Mouse (Mus musculus): ENCODE measurements around the gene Ccdc154. TPM values are rescaled to one million over a fixed set of nuclear protein-coding genes. Genes with fewer than 3 reads are reported as not detected.

Ccdc154 gene
- polyA plus RNA-seq, 1 experiment from 2014 or later = not detected

Other genes starting within 250 kb of the Ccdc154 start
- gene Mapk8ip3, start 225.5 kb upstream of the Ccdc154 start, polyA plus RNA-seq (2015; fragmentation: Nextera tagmentation; extraction: Ambion mirVana) = 30.1 and 33.0 TPM in 2 replicates
- 79.3 and 82.5 TPM in 2 replicates for gene Jpt2, start 201.8 kb upstream of the Ccdc154 start, polyA plus RNA-seq (2015; fragmentation: Nextera tagmentation; extraction: Ambion mirVana)
- gene Cramp1l, start 146.7 kb upstream of the Ccdc154 start, polyA plus RNA-seq (2015; fragmentation: Nextera tagmentation; extraction: Ambion mirVana) = 3.9 and 4.2 TPM in 2 replicates
- 11.6 TPM in 2 replicates for gene Ift140, start 146.4 kb upstream of the Ccdc154 start, polyA plus RNA-seq (2015; fragmentation: Nextera tagmentation; extraction: Ambion mirVana)
- gene Tmem204, start 78.9 kb upstream of the Ccdc154 start, polyA plus RNA-seq (2015; fragmentation: Nextera tagmentation; extraction: Ambion mirVana) = 26.7 and 36.1 TPM in 2 replicates
- gene Telo2, start 46.5 kb upstream of the Ccdc154 start, polyA plus RNA-seq (2015; fragmentation: Nextera tagmentation; extraction: Ambion mirVana) = 31.3 and 31.7 TPM in 2 replicates
- gene Ptx4, start 41.7 kb upstream of the Ccdc154 start, polyA plus RNA-seq (2015; fragmentation: Nextera tagmentation; extraction: Ambion mirVana) = 0.20 and 0.24 TPM in 2 replicates
- gene Clcn7, start 29.1 kb upstream of the Ccdc154 start, polyA plus RNA-seq (2015; fragmentation: Nextera tagmentation; extraction: Ambion mirVana) = 16.1 and 19.2 TPM in 2 replicates
- 0.32 and 0.95 TPM in 2 replicates for gene Gm38655, start 13.0 kb downstream of the Ccdc154 start, polyA plus RNA-seq (2015; fragmentation: Nextera tagmentation; extraction: Ambion mirVana)
- 27.0 and 29.6 TPM in 2 replicates for gene BC003965, start 22.1 kb downstream of the Ccdc154 start, polyA plus RNA-seq (2015; fragmentation: Nextera tagmentation; extraction: Ambion mirVana)
- gene Unkl, start 25.9 kb downstream of the Ccdc154 start, polyA plus RNA-seq (2015; fragmentation: Nextera tagmentation; extraction: Ambion mirVana) = 5.4 and 6.1 TPM in 2 replicates
- gene Gnptg, start 77.7 kb downstream of the Ccdc154 start, polyA plus RNA-seq (2015; fragmentation: Nextera tagmentation; extraction: Ambion mirVana) = 23.8 and 25.7 TPM in 2 replicates
- gene Tsr3, start 77.7 kb downstream of the Ccdc154 start, polyA plus RNA-seq (2015; fragmentation: Nextera tagmentation; extraction: Ambion mirVana) = 26.9 and 31.0 TPM in 2 replicates
- 1.4 and 2.5 TPM in 2 replicates for gene Baiap3, start 93.9 kb downstream of the Ccdc154 start, polyA plus RNA-seq (2015; fragmentation: Nextera tagmentation; extraction: Ambion mirVana)
- 345 and 358 TPM in 2 replicates for gene Ube2i, start 112.2 kb downstream of the Ccdc154 start, polyA plus RNA-seq (2015; fragmentation: Nextera tagmentation; extraction: Ambion mirVana)
- gene Prss34, start 135.9 kb downstream of the Ccdc154 start, polyA plus RNA-seq (2015; fragmentation: Nextera tagmentation; extraction: Ambion mirVana) = 0.80 and 0.84 TPM in 2 replicates
- not detected in 2 replicates for gene Prss28, start 146.2 kb downstream of the Ccdc154 start, polyA plus RNA-seq (2015; fragmentation: Nextera tagmentation; extraction: Ambion mirVana)
- not detected in 2 replicates for gene Prss29, start 156.2 kb downstream of the Ccdc154 start, polyA plus RNA-seq (2015; fragmentation: Nextera tagmentation; extraction: Ambion mirVana)
- gene Tpsab1, start 183.1 kb downstream of the Ccdc154 start, polyA plus RNA-seq (2015; fragmentation: Nextera tagmentation; extraction: Ambion mirVana) = 0.41 and 0.59 TPM in 2 replicates
- 11.0 and 11.7 TPM in 2 replicates for gene Tpsb2, start 203.8 kb downstream of the Ccdc154 start, polyA plus RNA-seq (2015; fragmentation: Nextera tagmentation; extraction: Ambion mirVana)
- gene Tpsg1, start 206.8 kb downstream of the Ccdc154 start, polyA plus RNA-seq (2015; fragmentation: Nextera tagmentation; extraction: Ambion mirVana) = 0.56 and 0.76 TPM in 2 replicates

Data from heart, embryonic 16.5 days (tissue).